Mouse (Mus musculus) kidney, adult 2 months (tissue): Measurements from ENCODE around the gene Bmp2k.

Experiments
- CTCF ChIP-seq: fragments of 200-500 bp; conservative IDR thresholded peaks from 2 replicates; pipeline ENCODE4 v1.5.1; 2011; ENCODE audit warnings: low read depth, mild to moderate bottlenecking, control low read depth, low read length, moderate library complexity, mixed read lengths; ENCODE audit not compliant: insufficient read depth, insufficient read length
- POLR2A ChIP-seq: fragments of 200-500 bp; IDR thresholded peaks from one replicate; pipeline ENCODE4 v1.6.1; 2011; ENCODE audit warnings: low read depth, low read length, control low read depth

GRCm38 (mm10) chr5:97089426-97089825, 91.9 kb downstream of the Bmp2k start:
- TF ChIP-seq POLR2A (no peak), CTCF (no peak)
